Mouse (Mus musculus): ENCODE measurements around the gene Resp18. TPM values are rescaled to one million over a fixed set of nuclear protein-coding genes. Genes with fewer than 3 reads are reported as not detected.

Gene Resp18
- polyA plus RNA-seq, 1 experiment from 2014 or later = not detected

DNA sequence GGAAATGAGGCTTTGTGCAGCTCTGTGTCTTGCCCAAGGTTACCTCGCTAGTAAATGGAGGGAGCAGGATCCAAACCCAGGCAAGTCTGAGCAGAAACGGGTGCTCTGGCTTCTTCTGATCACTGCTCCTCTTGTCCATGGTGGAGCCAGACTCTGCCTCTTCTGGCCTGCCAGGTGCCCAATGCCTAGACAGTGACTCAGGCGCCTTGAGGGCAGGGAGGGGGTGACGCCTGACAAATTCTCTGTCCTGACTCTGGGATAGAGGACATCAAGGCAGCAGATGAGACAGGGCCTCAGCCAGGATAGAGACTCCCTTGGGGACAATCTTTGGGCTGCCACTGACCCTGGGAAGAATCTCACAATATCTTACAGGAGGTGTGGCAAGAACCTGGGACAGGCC is 47.0 kb downstream of the Resp18 start:
- no peaks in the 10 kb centered on the region for H3K9me3 ChIP-seq (ENCODE audit: control insufficient read depth, low read length)
- H3K27ac ChIP-seq (ENCODE audit: low read depth, low read length) = no peak overlapping the region
- no peak overlapping the region for H3K4me3 ChIP-seq (ENCODE audit: low read length)
- no peak overlapping the region for H3K4me2 ChIP-seq (replicated peaks; ENCODE audit: low read depth, low read length)
- no peaks in the 10 kb centered on the region for H3K27me3 ChIP-seq (ENCODE audit: control insufficient read depth, insufficient read depth, low read length)
- H3K36me3 ChIP-seq (ENCODE audit: control insufficient read depth, insufficient read depth, low read length) = no peaks in the 10 kb centered on the region
- 86% methylated on average over 4 of the region's 4 CpGs for WGBS
- ATAC-seq (ENCODE audit: low FRiP score, low TSS enrichment) = no peak
- no peak overlapping the region for H3K9ac ChIP-seq (ENCODE audit: low read depth, low read length)
- peaks cover 5% of the 10 kb centered on the region; the same call in 1 of the 2 replicates for H3K4me1 ChIP-seq (ENCODE audit: control insufficient read depth, insufficient read depth, low read length)

DNA sequence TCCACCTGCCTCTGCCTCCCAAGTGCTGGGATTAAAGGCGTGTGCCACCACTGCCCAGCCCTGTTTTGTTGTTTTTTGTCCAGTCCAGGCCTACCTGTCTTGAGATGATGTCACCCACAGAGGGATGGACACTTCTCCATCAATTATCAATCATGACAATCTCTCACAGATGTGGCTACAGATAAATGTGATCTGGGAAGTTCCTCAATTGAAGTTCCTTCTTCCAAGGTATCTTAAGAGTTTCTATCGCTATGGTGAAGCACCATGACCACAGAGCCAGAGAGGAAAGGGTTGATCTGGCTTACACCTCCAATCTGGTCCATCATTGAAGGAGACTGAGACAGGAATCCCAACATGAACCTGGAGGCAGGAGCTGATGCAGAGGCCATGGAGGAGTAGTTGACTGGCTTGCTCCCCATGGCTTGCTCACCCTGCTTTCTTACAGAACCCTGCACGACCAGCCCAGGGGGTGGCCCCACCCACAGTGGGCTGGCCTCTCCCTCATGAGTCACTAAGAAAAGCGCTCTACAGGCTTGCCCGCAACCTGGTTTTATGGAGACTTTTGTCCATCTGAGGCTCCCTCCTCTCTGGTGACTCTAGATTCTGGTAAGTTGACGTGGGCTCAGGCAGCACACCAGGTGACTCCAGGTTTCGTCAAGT is 47.8 kb downstream of the Resp18 start:
- ATAC-seq (ENCODE audit: low FRiP score, low TSS enrichment) = no peak
- H3K9ac ChIP-seq (ENCODE audit: low read depth, low read length) = no peak overlapping the region
- H3K36me3 ChIP-seq (ENCODE audit: control insufficient read depth, insufficient read depth, low read length) = no peaks in the 10 kb centered on the region
- WGBS = 72% methylated on average over 7 of the region's 7 CpGs
- no peaks in the 10 kb centered on the region for H3K27me3 ChIP-seq (ENCODE audit: control insufficient read depth, insufficient read depth, low read length)
- no peak overlapping the region for H3K4me2 ChIP-seq (replicated peaks; ENCODE audit: low read depth, low read length)
- H3K4me3 ChIP-seq (ENCODE audit: low read length) = no peak overlapping the region
- H3K27ac ChIP-seq (ENCODE audit: low read depth, low read length) = no peak overlapping the region
- no peaks in the 10 kb centered on the region for H3K9me3 ChIP-seq (ENCODE audit: control insufficient read depth, low read length)
- no peaks in the 10 kb centered on the region; the same call in 1 of the 2 replicates for H3K4me1 ChIP-seq (ENCODE audit: control insufficient read depth, insufficient read depth, low read length)

DNA sequence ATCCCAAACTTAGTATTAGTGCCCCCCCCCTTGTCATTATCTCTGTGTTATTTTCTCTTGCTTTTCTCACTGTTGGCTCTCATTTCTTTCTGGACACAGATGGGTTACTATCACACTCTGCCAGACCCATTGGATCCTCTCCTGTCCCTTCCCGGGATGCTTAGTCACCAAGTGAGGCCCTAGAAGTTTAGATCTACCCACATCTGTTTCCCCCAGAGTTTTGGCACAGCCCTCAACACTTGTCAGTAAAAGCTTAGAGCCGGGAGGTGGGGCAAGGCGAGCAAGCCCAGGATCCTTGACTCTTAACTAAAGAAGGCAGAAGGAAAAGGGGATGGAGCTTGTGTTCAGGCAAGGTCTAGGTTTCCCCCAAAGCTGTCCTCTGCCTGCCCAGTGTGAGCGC is 49.1 kb downstream of the Resp18 start:
- Histone ChIP-seq H3K27ac (ENCODE audit: low read depth, low read length) (no peak overlapping the region), H3K27me3 (ENCODE audit: control insufficient read depth, insufficient read depth, low read length) (no peaks in the 10 kb centered on the region), H3K4me2 (replicated peaks; ENCODE audit: low read depth, low read length) (no peak overlapping the region), H3K9ac (ENCODE audit: low read depth, low read length) (no peak overlapping the region), H3K4me3 (ENCODE audit: low read length) (no peak overlapping the region), H3K4me1 (ENCODE audit: control insufficient read depth, insufficient read depth, low read length) (no peaks in the 10 kb centered on the region), H3K9me3 (ENCODE audit: control insufficient read depth, low read length) (no peaks in the 10 kb centered on the region), H3K36me3 (ENCODE audit: control insufficient read depth, insufficient read depth, low read length) (no peaks in the 10 kb centered on the region)
- 75% methylated on average over 4 of the region's 4 CpGs for WGBS
- no peak for ATAC-seq (ENCODE audit: low FRiP score, low TSS enrichment)

DNA sequence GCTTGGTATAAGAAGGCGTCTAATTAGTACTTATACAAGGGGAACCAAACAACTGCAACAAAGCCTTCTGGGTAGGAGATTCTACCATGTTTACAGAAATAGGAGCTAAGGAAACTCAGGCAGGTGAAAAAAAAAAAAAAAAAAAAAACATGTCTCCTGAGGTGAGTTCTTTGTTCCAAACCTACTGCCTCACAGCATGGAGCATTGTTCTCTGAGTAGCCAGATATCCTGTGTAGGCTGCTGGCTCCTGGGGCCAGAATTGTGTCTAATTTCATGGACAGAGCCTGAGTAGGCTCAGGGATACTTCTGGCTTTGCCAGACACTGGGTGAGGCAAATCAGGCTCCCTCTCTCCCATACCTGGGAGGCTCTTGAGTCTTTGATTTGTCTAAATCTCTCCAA is 50.6 kb downstream of the Resp18 start:
- Histone ChIP-seq H3K4me1 (ENCODE audit: control insufficient read depth, insufficient read depth, low read length) (no peaks in the 10 kb centered on the region), H3K4me2 (replicated peaks; ENCODE audit: low read depth, low read length) (no peak overlapping the region), H3K9ac (ENCODE audit: low read depth, low read length) (no peak overlapping the region), H3K9me3 (ENCODE audit: control insufficient read depth, low read length) (no peaks in the 10 kb centered on the region), H3K4me3 (ENCODE audit: low read length) (no peak overlapping the region), H3K27me3 (ENCODE audit: control insufficient read depth, insufficient read depth, low read length) (no peaks in the 10 kb centered on the region), H3K36me3 (ENCODE audit: control insufficient read depth, insufficient read depth, low read length) (no peaks in the 10 kb centered on the region), H3K27ac (ENCODE audit: low read depth, low read length) (no peak overlapping the region)
- 83% methylated on average over 1 of the region's 1 CpGs for WGBS
- no peak for ATAC-seq (ENCODE audit: low FRiP score, low TSS enrichment)

DNA sequence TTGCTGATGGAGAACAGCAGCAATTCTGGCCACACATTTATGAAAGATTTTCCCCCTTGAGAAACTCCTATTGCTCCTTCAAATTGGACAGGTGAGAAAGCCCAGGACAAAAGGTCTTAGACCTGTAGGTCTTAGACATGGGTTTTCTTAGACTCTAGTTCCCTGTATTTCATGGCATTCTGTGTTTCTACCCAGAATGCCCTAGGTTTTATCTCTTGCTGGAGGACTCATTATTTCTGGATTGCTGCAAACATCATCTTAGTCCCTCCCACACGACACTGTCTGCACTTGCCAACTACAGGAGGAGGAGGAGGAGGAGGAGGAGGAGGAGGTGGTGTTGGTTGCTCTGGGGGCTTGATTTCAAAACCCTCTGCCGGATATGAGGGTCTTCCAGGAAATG is 52.1 kb downstream of the Resp18 start:
- no peak overlapping the region for H3K9ac ChIP-seq (ENCODE audit: low read depth, low read length)
- no peak overlapping the region for H3K4me2 ChIP-seq (replicated peaks; ENCODE audit: low read depth, low read length)
- no peaks in the 10 kb centered on the region for H3K36me3 ChIP-seq (ENCODE audit: control insufficient read depth, insufficient read depth, low read length)
- no peak overlapping the region for H3K4me3 ChIP-seq (ENCODE audit: low read length)
- H3K27ac ChIP-seq (ENCODE audit: low read depth, low read length) = no peak overlapping the region
- WGBS = 42% methylated on average over 2 of the region's 2 CpGs
- no peaks in the 10 kb centered on the region for H3K9me3 ChIP-seq (ENCODE audit: control insufficient read depth, low read length)
- H3K27me3 ChIP-seq (ENCODE audit: control insufficient read depth, insufficient read depth, low read length) = no peaks in the 10 kb centered on the region
- H3K4me1 ChIP-seq (ENCODE audit: control insufficient read depth, insufficient read depth, low read length) = no peaks in the 10 kb centered on the region
- ATAC-seq (ENCODE audit: low FRiP score, low TSS enrichment) = no peak

DNA sequence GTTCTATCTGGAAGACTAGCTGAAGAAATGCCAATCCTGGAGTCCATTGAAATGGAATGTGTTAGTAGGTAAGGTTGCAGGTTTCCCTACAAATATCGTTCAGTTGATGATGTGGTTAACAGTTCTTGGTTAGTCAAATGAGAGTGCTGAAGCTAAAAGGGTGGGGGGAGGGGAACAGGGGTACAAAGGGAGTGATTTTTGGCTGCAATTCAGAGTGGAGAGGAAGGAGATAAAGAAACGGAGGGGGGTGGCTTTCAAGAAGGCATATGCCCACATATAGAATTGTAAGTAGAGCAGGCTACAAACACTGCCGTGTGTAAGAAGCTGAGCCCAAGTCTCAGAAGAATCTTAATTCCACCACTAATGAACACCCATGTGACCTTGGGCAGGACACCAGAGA is 52.7 kb downstream of the Resp18 start:
- no peaks in the 10 kb centered on the region for H3K4me1 ChIP-seq (ENCODE audit: control insufficient read depth, insufficient read depth, low read length)
- H3K36me3 ChIP-seq (ENCODE audit: control insufficient read depth, insufficient read depth, low read length) = no peaks in the 10 kb centered on the region
- no peaks in the 10 kb centered on the region for H3K9me3 ChIP-seq (ENCODE audit: control insufficient read depth, low read length)
- H3K27ac ChIP-seq (ENCODE audit: low read depth, low read length) = no peak overlapping the region
- no peak overlapping the region for H3K9ac ChIP-seq (ENCODE audit: low read depth, low read length)
- no peak for ATAC-seq (ENCODE audit: low FRiP score, low TSS enrichment)
- H3K27me3 ChIP-seq (ENCODE audit: control insufficient read depth, insufficient read depth, low read length) = peaks cover 4% of the 10 kb centered on the region
- H3K4me2 ChIP-seq (replicated peaks; ENCODE audit: low read depth, low read length) = no peak overlapping the region
- no peak overlapping the region for H3K4me3 ChIP-seq (ENCODE audit: low read length)
- 71% methylated on average over 3 of the region's 3 CpGs for WGBS

DNA sequence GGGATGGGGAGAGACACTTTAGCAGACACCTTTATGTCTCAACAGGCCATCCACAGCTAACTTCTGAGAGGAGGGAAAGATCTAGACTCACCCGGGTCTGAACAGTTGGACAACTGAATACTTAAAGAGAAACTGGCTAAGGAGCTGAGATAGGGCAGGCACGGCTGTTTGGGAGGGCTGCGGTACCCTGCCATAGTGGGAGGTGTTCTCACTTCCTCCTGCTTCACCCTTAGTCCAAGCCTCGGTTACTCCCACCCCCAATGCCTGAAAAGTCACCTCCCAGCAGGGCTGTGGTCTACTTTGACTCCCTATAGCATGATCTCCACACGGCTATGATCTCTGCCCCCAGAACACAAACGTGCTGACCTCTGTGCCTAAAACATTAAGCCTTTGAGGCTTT is 54.7 kb downstream of the Resp18 start:
- H3K36me3 ChIP-seq (ENCODE audit: control insufficient read depth, insufficient read depth, low read length) = no peaks in the 10 kb centered on the region
- 62% methylated on average over 6 of the region's 6 CpGs for WGBS
- H3K4me1 ChIP-seq (ENCODE audit: control insufficient read depth, insufficient read depth, low read length) = peaks cover 5% of the 10 kb centered on the region; the same call in 1 of the 2 replicates
- no peak overlapping the region for H3K27ac ChIP-seq (ENCODE audit: low read depth, low read length)
- no peak overlapping the region for H3K4me2 ChIP-seq (replicated peaks; ENCODE audit: low read depth, low read length)
- no peak for ATAC-seq (ENCODE audit: low FRiP score, low TSS enrichment)
- H3K9ac ChIP-seq (ENCODE audit: low read depth, low read length) = no peak overlapping the region
- H3K9me3 ChIP-seq (ENCODE audit: control insufficient read depth, low read length) = no peaks in the 10 kb centered on the region
- H3K27me3 ChIP-seq (ENCODE audit: control insufficient read depth, insufficient read depth, low read length) = peaks cover 22% of the 10 kb centered on the region
- no peak overlapping the region for H3K4me3 ChIP-seq (ENCODE audit: low read length)

DNA sequence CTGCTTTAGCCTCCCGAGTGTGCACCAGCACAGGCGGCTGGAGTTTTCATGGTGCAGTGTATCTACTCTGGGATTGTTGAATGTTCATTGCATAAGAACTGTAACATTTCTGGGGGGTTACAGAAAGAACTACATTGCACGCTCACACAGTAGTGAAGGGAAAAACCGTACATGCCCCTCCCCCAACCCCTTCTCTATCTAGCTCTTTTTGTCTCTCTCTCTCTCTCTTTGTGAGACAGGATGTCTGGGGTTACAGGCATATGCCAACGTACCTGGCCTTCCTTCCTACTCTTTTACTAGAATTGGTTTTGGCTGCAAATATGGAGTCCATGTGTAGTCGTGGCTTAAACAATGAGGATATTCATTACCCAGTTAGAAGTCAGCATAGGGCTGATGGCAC is 55.3 kb downstream of the Resp18 start:
- no peak overlapping the region for H3K4me2 ChIP-seq (replicated peaks; ENCODE audit: low read depth, low read length)
- H3K27ac ChIP-seq (ENCODE audit: low read depth, low read length) = no peak overlapping the region
- no peak for ATAC-seq (ENCODE audit: low FRiP score, low TSS enrichment)
- no peaks in the 10 kb centered on the region for H3K9me3 ChIP-seq (ENCODE audit: control insufficient read depth, low read length)
- H3K9ac ChIP-seq (ENCODE audit: low read depth, low read length) = no peak overlapping the region
- 80% methylated on average over 6 of the region's 6 CpGs for WGBS
- H3K4me1 ChIP-seq (ENCODE audit: control insufficient read depth, insufficient read depth, low read length) = peaks cover 5% of the 10 kb centered on the region; the same call in 1 of the 2 replicates
- H3K36me3 ChIP-seq (ENCODE audit: control insufficient read depth, insufficient read depth, low read length) = no peaks in the 10 kb centered on the region
- H3K4me3 ChIP-seq (ENCODE audit: low read length) = no peak overlapping the region
- peaks cover 28% of the 10 kb centered on the region for H3K27me3 ChIP-seq (ENCODE audit: control insufficient read depth, insufficient read depth, low read length)

All from kidney, embryonic 14.5 days (tissue).